Mouse (Mus musculus): Measurements from ENCODE around the gene Slc41a2. TPM values are rescaled to one million over a fixed set of nuclear protein-coding genes. Genes with fewer than 3 reads are reported as not detected.

Gene Slc41a2
- polyA plus RNA-seq, 1 experiment from 2014 or later = 0.08 TPM

- Histone ChIP-seq H3K4me3 (ENCODE audit: low read depth, low read length) (no peak overlapping the region), H3K27ac (ENCODE audit: low read depth, low read length) (no peak overlapping the region), H3K9me3 (ENCODE audit: control insufficient read depth, low read length) (no peaks in the 10 kb centered on the region), H3K4me2 (no peak overlapping the region), H3K36me3 (ENCODE audit: control insufficient read depth, insufficient read depth, low read length) (no peaks in the 10 kb centered on the region), H3K4me1 (replicated peaks; ENCODE audit: control insufficient read depth, insufficient read depth, low read length) (no peaks in the 10 kb centered on the region; the same call in 1 of the 2 replicates), H3K27me3 (replicated peaks; ENCODE audit: control insufficient read depth, insufficient read depth, low read length) (no peaks in the 10 kb centered on the region), H3K9ac (ENCODE audit: low read depth, low read length) (no peak overlapping the region)
- ATAC-seq (replicated peaks; ENCODE audit: low FRiP score) = peak; percentile 47; the same call in 1 of the 2 replicates
- 47% methylated on average over 5 of the region's 5 CpGs for WGBS
- DNase-seq (ENCODE audit: low spot score) = no peak
Observed at GRCm38 (mm10) chr10:83313033-83313432, 24.6 kb downstream of the Slc41a2 start.

- H3K4me1 ChIP-seq (replicated peaks; ENCODE audit: control insufficient read depth, insufficient read depth, low read length) = no peaks in the 10 kb centered on the region; the same call in 1 of the 2 replicates
- H3K9ac ChIP-seq (ENCODE audit: low read depth, low read length) = no peak overlapping the region
- H3K27me3 ChIP-seq (replicated peaks; ENCODE audit: control insufficient read depth, insufficient read depth, low read length) = no peaks in the 10 kb centered on the region
- H3K36me3 ChIP-seq (ENCODE audit: control insufficient read depth, insufficient read depth, low read length) = no peaks in the 10 kb centered on the region
- WGBS = 80% methylated on average over 7 of the region's 7 CpGs
- ATAC-seq (replicated peaks; ENCODE audit: low FRiP score) (no peak), DNase-seq (ENCODE audit: low spot score) (no peak)
- H3K4me2 ChIP-seq = no peak overlapping the region
- no peaks in the 10 kb centered on the region for H3K9me3 ChIP-seq (ENCODE audit: control insufficient read depth, low read length)
- no peak overlapping the region for H3K27ac ChIP-seq (ENCODE audit: low read depth, low read length)
- H3K4me3 ChIP-seq (ENCODE audit: low read depth, low read length) = no peak overlapping the region
Observed at GRCm38 (mm10) chr10:83310356-83310755, 27.3 kb downstream of the Slc41a2 start.

DNA sequence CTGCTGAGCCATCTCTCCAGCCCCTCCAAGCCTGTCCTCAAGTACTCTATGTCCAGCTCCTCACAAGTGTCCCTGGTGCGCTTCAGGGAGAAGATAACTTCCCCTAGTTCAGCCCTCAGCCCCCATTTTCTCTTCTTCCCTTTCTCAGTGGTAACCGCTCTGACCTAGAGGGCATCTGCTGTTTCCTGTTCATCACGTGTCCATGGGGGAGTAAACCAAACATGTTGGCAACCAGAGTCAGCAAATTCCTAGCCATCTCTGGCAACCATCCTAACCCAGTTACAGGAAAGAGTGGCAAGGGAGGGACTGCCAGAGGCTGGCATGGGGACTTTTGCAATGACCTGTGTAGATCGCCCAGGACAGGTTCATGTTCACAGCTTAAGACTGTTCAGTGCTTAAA is 36.0 kb downstream of the Slc41a2 start:
- Histone ChIP-seq H3K4me2 (no peak overlapping the region), H3K4me1 (replicated peaks; ENCODE audit: control insufficient read depth, insufficient read depth, low read length) (no peaks in the 10 kb centered on the region), H3K4me3 (ENCODE audit: low read depth, low read length) (no peak overlapping the region), H3K36me3 (ENCODE audit: control insufficient read depth, insufficient read depth, low read length) (no peaks in the 10 kb centered on the region), H3K27me3 (replicated peaks; ENCODE audit: control insufficient read depth, insufficient read depth, low read length) (no peaks in the 10 kb centered on the region), H3K27ac (ENCODE audit: low read depth, low read length) (no peak overlapping the region), H3K9me3 (ENCODE audit: control insufficient read depth, low read length) (no peaks in the 10 kb centered on the region), H3K9ac (ENCODE audit: low read depth, low read length) (no peak overlapping the region)
- DNase-seq (ENCODE audit: low spot score) = no peak
- WGBS = 39% methylated on average over 4 of the region's 4 CpGs
- ATAC-seq (replicated peaks; ENCODE audit: low FRiP score) = no peak

DNA sequence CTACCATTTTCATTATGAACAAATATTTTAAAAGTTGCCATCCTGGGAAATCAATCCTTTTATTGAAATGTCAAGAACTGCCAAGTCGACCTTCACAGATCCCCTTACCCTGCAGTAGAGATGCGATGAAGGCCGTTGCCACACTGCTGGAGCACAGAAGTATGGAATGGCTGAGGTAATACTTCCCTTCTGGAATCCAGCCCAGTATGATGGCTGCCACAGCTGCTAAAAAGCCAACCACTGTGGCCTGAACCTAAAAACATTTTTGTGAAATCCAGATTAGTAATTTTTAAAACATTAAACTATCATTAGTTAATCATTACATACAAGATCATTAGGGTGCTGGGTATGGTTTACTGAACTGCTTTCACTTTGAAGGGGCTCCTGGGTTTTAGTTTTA is 36.6 kb downstream of the Slc41a2 start:
- H3K27me3 ChIP-seq (replicated peaks; ENCODE audit: control insufficient read depth, insufficient read depth, low read length) = no peaks in the 10 kb centered on the region
- no peaks in the 10 kb centered on the region for H3K4me1 ChIP-seq (replicated peaks; ENCODE audit: control insufficient read depth, insufficient read depth, low read length)
- WGBS = 79% methylated on average over 3 of the region's 3 CpGs
- no peak overlapping the region for H3K4me2 ChIP-seq
- H3K36me3 ChIP-seq (ENCODE audit: control insufficient read depth, insufficient read depth, low read length) = no peaks in the 10 kb centered on the region
- H3K9ac ChIP-seq (ENCODE audit: low read depth, low read length) = no peak overlapping the region
- ATAC-seq (replicated peaks; ENCODE audit: low FRiP score) (no peak), DNase-seq (ENCODE audit: low spot score) (no peak)
- no peak overlapping the region for H3K27ac ChIP-seq (ENCODE audit: low read depth, low read length)
- H3K9me3 ChIP-seq (ENCODE audit: control insufficient read depth, low read length) = no peaks in the 10 kb centered on the region
- H3K4me3 ChIP-seq (ENCODE audit: low read depth, low read length) = no peak overlapping the region

DNA sequence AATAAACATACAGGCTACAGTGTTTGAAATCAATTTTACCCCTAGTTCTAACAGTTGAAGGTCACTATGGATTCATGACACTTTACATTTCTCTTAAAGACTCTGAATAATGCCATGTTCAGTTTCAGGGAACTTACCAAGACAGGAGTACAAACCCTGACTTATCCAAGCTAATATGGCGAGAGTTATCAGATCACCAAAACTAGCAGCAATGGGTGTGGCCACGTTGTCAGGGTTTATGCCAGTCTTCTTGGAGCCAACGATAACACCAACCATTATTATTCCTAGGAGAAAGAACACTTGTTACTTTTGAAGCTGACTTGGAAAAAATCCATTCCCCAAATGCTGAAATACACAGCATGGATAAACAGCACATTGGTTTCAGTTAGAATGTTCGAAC is 40.7 kb downstream of the Slc41a2 start:
- Histone ChIP-seq H3K4me2 (no peak overlapping the region), H3K27me3 (replicated peaks; ENCODE audit: control insufficient read depth, insufficient read depth, low read length) (no peaks in the 10 kb centered on the region), H3K4me1 (replicated peaks; ENCODE audit: control insufficient read depth, insufficient read depth, low read length) (no peaks in the 10 kb centered on the region), H3K9ac (ENCODE audit: low read depth, low read length) (no peak overlapping the region), H3K4me3 (ENCODE audit: low read depth, low read length) (no peak overlapping the region), H3K36me3 (ENCODE audit: control insufficient read depth, insufficient read depth, low read length) (no peaks in the 10 kb centered on the region), H3K9me3 (ENCODE audit: control insufficient read depth, low read length) (no peaks in the 10 kb centered on the region), H3K27ac (ENCODE audit: low read depth, low read length) (no peak overlapping the region)
- ATAC-seq (replicated peaks; ENCODE audit: low FRiP score) (no peak), DNase-seq (ENCODE audit: low spot score) (no peak)
- WGBS = 53% methylated on average over 4 of the region's 4 CpGs

GRCm38 (mm10) chr10:83294746-83295145 is 42.9 kb downstream of the Slc41a2 start:
- Histone ChIP-seq H3K4me3 (ENCODE audit: low read depth, low read length) (no peak overlapping the region), H3K9me3 (ENCODE audit: control insufficient read depth, low read length) (no peaks in the 10 kb centered on the region), H3K4me1 (replicated peaks; ENCODE audit: control insufficient read depth, insufficient read depth, low read length) (no peaks in the 10 kb centered on the region), H3K4me2 (no peak overlapping the region), H3K9ac (ENCODE audit: low read depth, low read length) (no peak overlapping the region), H3K36me3 (ENCODE audit: control insufficient read depth, insufficient read depth, low read length) (no peaks in the 10 kb centered on the region), H3K27ac (ENCODE audit: low read depth, low read length) (no peak overlapping the region), H3K27me3 (replicated peaks; ENCODE audit: control insufficient read depth, insufficient read depth, low read length) (0 out of 2 replicates have a peak, but pooled peaks cover 2% of the 10 kb centered on the region)
- 63% methylated on average over 9 of the region's 9 CpGs for WGBS
- no peak for ATAC-seq (replicated peaks; ENCODE audit: low FRiP score)
- DNase-seq (ENCODE audit: low spot score) = no peak

DNA sequence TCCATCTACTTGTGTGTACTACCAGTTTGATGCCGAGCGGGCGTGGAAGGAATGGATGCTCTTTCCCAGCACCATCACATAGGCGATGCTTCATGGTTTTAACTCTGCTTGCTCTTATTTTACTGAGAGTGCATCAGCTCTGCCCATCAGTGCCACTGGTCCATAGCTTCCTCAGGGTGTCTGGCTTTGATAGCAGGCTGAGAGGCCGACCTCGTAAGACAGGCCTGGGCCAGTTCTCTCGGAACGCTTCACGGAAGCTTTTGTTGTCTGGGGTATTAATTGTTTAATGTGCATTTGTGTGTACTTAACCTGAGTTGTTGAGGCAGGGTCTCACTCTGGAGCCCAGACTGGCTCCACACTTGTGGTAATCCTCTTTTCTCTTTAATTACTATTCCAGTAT is 44.3 kb downstream of the Slc41a2 start:
- Histone ChIP-seq H3K9me3 (ENCODE audit: control insufficient read depth, low read length) (no peaks in the 10 kb centered on the region), H3K27me3 (replicated peaks; ENCODE audit: control insufficient read depth, insufficient read depth, low read length) (0 out of 2 replicates have a peak, but pooled peaks cover 2% of the 10 kb centered on the region), H3K4me1 (replicated peaks; ENCODE audit: control insufficient read depth, insufficient read depth, low read length) (no peaks in the 10 kb centered on the region), H3K27ac (ENCODE audit: low read depth, low read length) (no peak overlapping the region), H3K9ac (ENCODE audit: low read depth, low read length) (no peak overlapping the region), H3K36me3 (ENCODE audit: control insufficient read depth, insufficient read depth, low read length) (no peaks in the 10 kb centered on the region), H3K4me2 (no peak overlapping the region), H3K4me3 (ENCODE audit: low read depth, low read length) (no peak overlapping the region)
- DNase-seq (ENCODE audit: low spot score) = no peak
- WGBS = 91% methylated on average over 9 of the region's 9 CpGs
- no peak for ATAC-seq (replicated peaks; ENCODE audit: low FRiP score)

DNA sequence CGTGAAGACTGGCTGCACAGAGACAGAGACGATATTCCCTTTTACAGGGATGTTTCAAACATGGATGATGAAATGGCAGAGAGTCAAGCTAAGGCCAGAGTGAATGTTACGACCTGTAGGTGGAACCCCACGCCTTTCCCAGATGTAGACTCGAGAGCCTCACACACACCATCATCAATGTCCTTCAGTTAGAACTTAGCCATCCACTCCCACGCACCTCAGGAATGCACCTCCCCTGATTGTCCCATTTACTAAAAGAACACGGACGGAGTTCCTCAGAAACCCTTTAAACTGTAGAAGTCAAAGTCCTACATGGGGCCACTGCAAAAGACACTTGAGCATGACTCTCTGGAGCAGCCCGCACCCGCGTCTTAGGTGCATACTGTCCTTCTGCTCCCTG is 46.0 kb downstream of the Slc41a2 start:
- no peak for ATAC-seq (replicated peaks; ENCODE audit: low FRiP score)
- no peak for DNase-seq (ENCODE audit: low spot score)
- Histone ChIP-seq H3K27ac (ENCODE audit: low read depth, low read length) (no peak overlapping the region), H3K4me3 (ENCODE audit: low read depth, low read length) (no peak overlapping the region), H3K4me2 (no peak overlapping the region), H3K4me1 (replicated peaks; ENCODE audit: control insufficient read depth, insufficient read depth, low read length) (no peaks in the 10 kb centered on the region), H3K36me3 (ENCODE audit: control insufficient read depth, insufficient read depth, low read length) (no peaks in the 10 kb centered on the region), H3K9ac (ENCODE audit: low read depth, low read length) (no peak overlapping the region), H3K9me3 (ENCODE audit: control insufficient read depth, low read length) (no peaks in the 10 kb centered on the region), H3K27me3 (replicated peaks; ENCODE audit: control insufficient read depth, insufficient read depth, low read length) (0 out of 2 replicates have a peak, but pooled peaks cover 2% of the 10 kb centered on the region)
- WGBS = 81% methylated on average over 11 of the region's 11 CpGs

GRCm38 (mm10) chr10:83287828-83288227 is 49.9 kb downstream of the Slc41a2 start:
- no peak overlapping the region for H3K4me2 ChIP-seq
- no peak for ATAC-seq (replicated peaks; ENCODE audit: low FRiP score)
- H3K9ac ChIP-seq (ENCODE audit: low read depth, low read length) = no peak overlapping the region
- H3K4me3 ChIP-seq (ENCODE audit: low read depth, low read length) = no peak overlapping the region
- H3K36me3 ChIP-seq (ENCODE audit: control insufficient read depth, insufficient read depth, low read length) = no peaks in the 10 kb centered on the region
- DNase-seq (ENCODE audit: low spot score) = no peak
- 77% methylated on average over 6 of the region's 6 CpGs for WGBS
- 0 out of 2 replicates have a peak, but pooled peaks cover 2% of the 10 kb centered on the region for H3K27me3 ChIP-seq (replicated peaks; ENCODE audit: control insufficient read depth, insufficient read depth, low read length)
- no peak overlapping the region for H3K27ac ChIP-seq (ENCODE audit: low read depth, low read length)
- no peaks in the 10 kb centered on the region for H3K4me1 ChIP-seq (replicated peaks; ENCODE audit: control insufficient read depth, insufficient read depth, low read length)
- no peaks in the 10 kb centered on the region for H3K9me3 ChIP-seq (ENCODE audit: control insufficient read depth, low read length)
